In the genomic region with DNA sequence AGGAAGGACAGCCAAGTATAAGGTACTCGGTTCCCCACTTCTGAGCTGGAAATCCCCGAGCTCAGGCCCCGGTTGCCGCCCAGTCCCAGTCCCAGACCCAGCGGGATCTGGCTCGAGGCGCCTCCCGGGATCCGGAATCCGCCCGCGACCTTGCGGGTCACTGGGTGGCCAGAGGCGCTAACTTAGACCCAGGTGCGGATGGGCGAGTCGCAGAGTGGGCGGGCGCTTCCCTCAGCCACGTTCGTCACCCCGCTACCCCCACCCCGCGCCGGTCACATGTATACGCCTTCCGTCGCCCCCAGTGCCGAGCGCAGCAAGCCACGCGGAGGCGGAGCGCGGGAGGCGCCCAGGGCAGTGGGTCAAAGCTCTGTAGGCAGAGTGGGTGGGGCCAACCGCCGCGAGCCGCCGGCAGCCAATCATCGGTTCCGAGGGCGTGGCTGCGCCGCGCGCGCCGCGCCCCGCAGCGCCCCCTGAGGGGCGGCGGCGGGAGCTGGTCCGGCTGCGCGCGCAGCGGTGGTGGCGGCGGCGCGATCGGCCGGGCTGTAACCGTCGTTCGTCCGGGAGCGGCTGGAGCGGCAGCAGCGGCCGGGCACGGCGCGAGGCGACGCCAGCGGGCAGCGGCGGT, we compare ENCODE assay signal across 7 mouse cellular contexts. TPM values are rescaled to one million over a fixed set of nuclear protein-coding genes. Genes with fewer than 3 reads are reported as not detected.
A peak's percentile ranks its signal among the peaks of the same experiment; 100 is the strongest.
DNase-seq lines count a peak whose midpoint lies in the region; ATAC-seq and TF ChIP-seq lines count a peak whose summit lies in the region.

No protein-coding gene starts in this region.

- DNase-seq in adrenal gland, postnatal 14 days: peak; percentile 98
- peak; percentile 97 for DNase-seq in embryonic facial prominence, embryonic 11.5 days (ENCODE audit: low spot score)
- DNase-seq in heart, adult 18-20 months: peak; percentile 97 to 99
- DNase-seq in kidney, adult 2 months: peak; percentile 99
- DNase-seq in spleen, adult 2 months (ENCODE audit: low read depth in 1 of 2, low spot score in 2 of 2): peak; percentile 95 to 99

- peak; percentile 94 for ATAC-seq in embryonic facial prominence, embryonic 11.5 days (replicated peaks; ENCODE audit: insufficient number of reproducible peaks, low FRiP score, low TSS enrichment, low read depth)
- ATAC-seq in limb, embryonic 12.5 days (ENCODE audit: insufficient number of reproducible peaks, insufficient read depth, low FRiP score, low TSS enrichment, low read depth): peak; percentile 97
- ATAC-seq in midbrain, embryonic 15.5 days (replicated peaks): peak; percentile 93

- peak overlapping the region; percentile 90 for H3K9ac ChIP-seq in embryonic facial prominence, embryonic 11.5 days (replicated peaks; ENCODE audit: low read length)
- peak overlapping the region; percentile 93 for H3K9ac ChIP-seq in limb, embryonic 12.5 days (replicated peaks)
- H3K9ac ChIP-seq in midbrain, embryonic 15.5 days: peak overlapping the region; percentile 94

- no peaks in the 10 kb centered on the region for H3K36me3 ChIP-seq in embryonic facial prominence, embryonic 11.5 days (replicated peaks; ENCODE audit: control insufficient read depth, insufficient read depth, low read depth, low read length)
- H3K36me3 ChIP-seq in kidney, adult 2 months (ENCODE audit: control insufficient read depth, insufficient read depth, low read length): no peaks in the 10 kb centered on the region
- no peaks in the 10 kb centered on the region for H3K36me3 ChIP-seq in limb, embryonic 12.5 days
- H3K36me3 ChIP-seq in midbrain, embryonic 15.5 days (replicated peaks): no peaks in the 10 kb centered on the region
- no peaks in the 10 kb centered on the region; the same call in 1 of the 2 replicates for H3K36me3 ChIP-seq in spleen, adult 2 months (ENCODE audit: control insufficient read depth, insufficient read depth, low read length)

- H3K9me3 ChIP-seq in embryonic facial prominence, embryonic 11.5 days (replicated peaks; ENCODE audit: control insufficient read depth, low read length): no peaks in the 10 kb centered on the region
- H3K9me3 ChIP-seq in limb, embryonic 12.5 days: no peaks in the 10 kb centered on the region
- no peaks in the 10 kb centered on the region for H3K9me3 ChIP-seq in midbrain, embryonic 15.5 days

- peak overlapping the region; percentile 52 for H3K4me2 ChIP-seq in embryonic facial prominence, embryonic 11.5 days (ENCODE audit: low read depth, low read length)
- H3K4me2 ChIP-seq in limb, embryonic 12.5 days: peak overlapping the region; percentile 58
- peak overlapping the region; percentile 61 for H3K4me2 ChIP-seq in midbrain, embryonic 15.5 days

- WGBS in embryonic facial prominence, embryonic 11.5 days: 0% methylated on average over 34 of the region's 83 CpGs
- 3% methylated on average over 78 of the region's 83 CpGs for WGBS in kidney, adult 2 months
- under 1% methylated on average over 82 of the region's 83 CpGs for WGBS in limb, embryonic 12.5 days
- WGBS in midbrain, embryonic 15.5 days: under 1% methylated on average over 75 of the region's 83 CpGs
- WGBS in spleen, adult 2 months: 4% methylated on average over 76 of the region's 83 CpGs

- TF ChIP-seq POLR2A in kidney, adult 2 months (IDR thresholded peaks at IDR 0.05; ENCODE audit: low read depth, low read length): peak; percentile 34
- TF ChIP-seq POLR2A in spleen, adult 2 months (IDR thresholded peaks at IDR 0.05; ENCODE audit: low read depth, low read length): peak; percentile 80

- H3K27me3 ChIP-seq in embryonic facial prominence, embryonic 11.5 days (ENCODE audit: control insufficient read depth, insufficient read depth, low read length): no peaks in the 10 kb centered on the region
- no peaks in the 10 kb centered on the region for H3K27me3 ChIP-seq in kidney, adult 2 months (replicated peaks; ENCODE audit: control insufficient read depth, insufficient read depth, low read length)
- H3K27me3 ChIP-seq in limb, embryonic 12.5 days: no peaks in the 10 kb centered on the region
- H3K27me3 ChIP-seq in midbrain, embryonic 15.5 days (replicated peaks): no peaks in the 10 kb centered on the region
- no peaks in the 10 kb centered on the region for H3K27me3 ChIP-seq in spleen, adult 2 months (ENCODE audit: control insufficient read depth, insufficient read depth, low read length)

- peak; percentile 36; the same call in 1 of the 2 replicates for TF ChIP-seq CTCF in kidney, adult 2 months (conservative IDR thresholded peaks at IDR 0.05; ENCODE audit: insufficient read depth, insufficient read length, low read depth, low read length)
- peak; percentile 33; the same call in 1 of the 2 replicates for TF ChIP-seq CTCF in spleen, adult 2 months (IDR thresholded peaks at IDR 0.05; ENCODE audit: extremely low read depth, insufficient read depth, insufficient read length, insufficient replicate concordance)

- no peaks in the 10 kb centered on the region; the same call in 1 of the 2 replicates for H3K4me1 ChIP-seq in embryonic facial prominence, embryonic 11.5 days (ENCODE audit: control insufficient read depth, insufficient read depth, low read length)
- H3K4me1 ChIP-seq in kidney, adult 2 months (ENCODE audit: control insufficient read depth, insufficient read depth, low read length): peaks cover 9% of the 10 kb centered on the region
- peaks cover 54% of the 10 kb centered on the region for H3K4me1 ChIP-seq in limb, embryonic 12.5 days (replicated peaks)
- H3K4me1 ChIP-seq in midbrain, embryonic 15.5 days: peaks cover 34% of the 10 kb centered on the region
- peaks cover 16% of the 10 kb centered on the region for H3K4me1 ChIP-seq in spleen, adult 2 months (ENCODE audit: control insufficient read depth, insufficient read depth, insufficient read length)

- peak overlapping the region; percentile 68 for H3K4me3 ChIP-seq in embryonic facial prominence, embryonic 11.5 days (ENCODE audit: low read depth, low read length)
- peak overlapping the region; percentile 98 for H3K4me3 ChIP-seq in kidney, adult 2 months (ENCODE audit: insufficient read depth, low read depth, low read length)
- H3K4me3 ChIP-seq in limb, embryonic 12.5 days (replicated peaks): peak overlapping the region; percentile 89
- peak overlapping the region; percentile 99 for H3K4me3 ChIP-seq in midbrain, embryonic 15.5 days
- peak overlapping the region; percentile 96 for H3K4me3 ChIP-seq in spleen, adult 2 months (ENCODE audit: extremely low read depth, insufficient read depth, insufficient read length)

- H3K27ac ChIP-seq in embryonic facial prominence, embryonic 11.5 days (replicated peaks; ENCODE audit: low read depth, low read length): peak overlapping the region; percentile 82
- H3K27ac ChIP-seq in kidney, adult 2 months (ENCODE audit: insufficient read depth, low read depth, low read length): peak overlapping the region; percentile 97
- peak overlapping the region; percentile 96 for H3K27ac ChIP-seq in limb, embryonic 12.5 days
- H3K27ac ChIP-seq in midbrain, embryonic 15.5 days: peak overlapping the region; percentile 94
- peak overlapping the region; percentile 100 for H3K27ac ChIP-seq in spleen, adult 2 months (ENCODE audit: insufficient read depth, low read length)

RNA-seq across cellular contexts. Expression of gene Ptp4a2, which starts 8.8 kb away (rescaled TPM):
- 313 and 326 TPM in 2 replicates for total RNA-seq in adrenal gland, postnatal 14 days (2021)
- 325 and 376 TPM in 2 replicates for polyA plus RNA-seq in embryonic facial prominence, embryonic 11.5 days (2014; fragmentation: Nextera tagmentation; extraction: Ambion mirVana)
- total RNA-seq in heart, adult 18-20 months (2021): 100 to 1,000 TPM; 202 to 222 TPM
- 29.9 and 41.5 TPM in 2 replicates for polyA plus RNA-seq in kidney, adult 2 months (2012; rRNA removed)
- polyA plus RNA-seq in limb, embryonic 12.5 days (2016; fragmentation: Nextera tagmentation; extraction: Ambion mirVana): 327 and 335 TPM in 2 replicates
- 220 and 223 TPM in 2 replicates for polyA plus RNA-seq in midbrain, embryonic 15.5 days (2015; fragmentation: Nextera tagmentation; extraction: Ambion mirVana)
- 47.6 and 51.1 TPM in 2 replicates for polyA plus RNA-seq in spleen, adult 2 months (2012; rRNA removed)

Comparison
In these comparisons a context has a peak if more than half of its experiments do, and no peak if none do; other contexts are left out.
1. Peak in every context shown above with its lines: DNase-seq, ATAC-seq, H3K4me3 ChIP-seq and H3K27ac ChIP-seq.